Mouse (Mus musculus): Measurements from ENCODE around the gene Kcnh7.
"Not testable (repeated sequence)": the region's sequence is repeated elsewhere in the genome, so short reads cannot be mapped to it uniquely, and the experiment has no call there.

Gene Kcnh7

DNA sequence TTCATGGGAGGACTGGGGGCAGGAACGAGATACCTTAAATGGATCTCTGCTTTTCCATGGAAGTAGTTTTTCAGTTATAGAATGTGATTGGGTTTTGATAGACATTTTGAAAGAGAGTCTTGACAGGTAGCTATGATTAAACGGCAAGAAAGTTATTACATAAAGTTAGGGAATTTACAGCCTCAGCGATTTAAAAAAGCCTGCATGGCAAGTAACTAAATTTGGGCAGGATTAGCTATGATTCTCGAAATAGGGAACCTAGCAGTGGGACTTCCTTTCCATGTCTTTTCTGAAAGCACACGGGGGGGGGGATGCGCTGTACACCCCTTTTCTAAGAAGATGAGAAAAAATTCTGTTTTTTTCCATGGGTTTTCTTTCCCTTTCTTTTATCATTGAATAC is 466.8 kb downstream of the Kcnh7 start:
- no peak for DNase-seq (ENCODE audit: low spot score)

GRCm38 (mm10) chr2:62715260-62715659 is 468.8 kb downstream of the Kcnh7 start:
- DNase-seq (ENCODE audit: low spot score) = no peak

DNA sequence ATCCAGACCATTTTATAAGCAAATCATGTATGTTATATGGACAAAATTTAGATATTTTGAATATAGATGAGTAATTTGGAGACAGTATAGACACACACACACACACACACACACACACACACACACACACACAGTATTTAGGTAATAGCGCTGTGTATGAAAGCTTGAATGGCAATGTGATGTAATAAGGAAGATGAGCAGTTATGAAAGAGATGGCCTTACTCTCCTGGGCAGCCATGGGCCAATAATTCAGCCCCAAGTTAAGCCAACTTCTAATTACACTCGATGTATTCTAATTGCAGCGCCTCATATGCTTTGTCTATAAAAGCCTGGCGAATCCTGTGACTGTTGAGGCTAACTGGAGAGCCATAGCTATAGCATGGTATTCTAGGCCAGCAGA is 469.7 kb downstream of the Kcnh7 start:
- not testable (repeated sequence) for DNase-seq (ENCODE audit: low spot score)

- no peak for DNase-seq (ENCODE audit: low spot score)
Measured at GRCm38 (mm10) chr2:62709633-62710032, 474.5 kb downstream of the Kcnh7 start.

GRCm38 (mm10) chr2:62706313-62706712 is 477.8 kb downstream of the Kcnh7 start:
- DNase-seq (ENCODE audit: low spot score) = no peak

DNA sequence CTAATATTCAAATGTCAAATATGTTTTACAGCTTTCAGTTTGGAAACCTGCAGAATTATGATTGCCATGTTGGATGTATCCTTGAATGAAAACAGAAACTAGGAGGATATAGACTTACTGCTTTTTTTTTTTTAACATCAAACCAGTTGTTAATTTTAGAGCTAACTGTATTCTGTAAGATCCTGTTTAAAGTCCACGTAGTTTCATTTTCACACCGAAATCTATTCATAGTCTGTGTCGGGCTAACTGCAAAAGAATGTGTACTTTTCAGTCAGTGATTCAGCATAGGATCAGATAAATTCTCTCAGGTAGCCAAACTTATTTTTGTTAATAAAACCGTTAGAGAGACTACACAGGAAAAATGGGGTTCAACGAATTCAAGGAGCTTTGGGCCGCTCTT is 498.2 kb downstream of the Kcnh7 start:
- DNase-seq (ENCODE audit: low spot score) = no peak

DNA sequence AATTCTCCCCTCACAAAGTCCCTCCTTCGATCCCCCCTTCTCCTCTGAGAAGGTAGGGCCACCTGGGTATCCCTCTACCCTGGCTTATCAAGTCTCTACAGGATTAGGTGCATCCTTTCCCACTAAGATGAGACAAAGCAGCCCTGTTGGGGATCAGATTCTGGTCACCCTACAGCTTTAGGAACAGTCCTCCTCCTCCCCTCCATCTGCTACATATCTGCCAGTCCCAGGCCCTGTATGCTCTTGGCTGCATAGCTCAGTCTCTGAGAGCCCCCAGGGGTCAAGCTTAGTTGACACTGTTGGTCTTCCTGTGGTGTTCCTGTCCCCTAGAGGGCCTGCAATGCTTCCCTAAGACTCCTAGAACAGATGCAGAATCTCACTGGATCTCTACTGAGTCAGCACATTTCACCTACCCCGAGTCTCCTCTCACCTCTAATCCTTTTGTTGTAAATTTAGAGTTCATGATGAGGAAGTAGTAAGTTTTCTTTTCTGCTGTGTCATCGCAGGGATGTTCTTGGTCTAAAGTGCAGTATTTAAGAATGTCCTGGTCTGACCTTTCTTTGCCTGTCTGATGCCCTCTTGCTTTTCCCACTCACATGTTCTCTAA is 499.0 kb downstream of the Kcnh7 start:
- no peak for DNase-seq (ENCODE audit: low spot score)

DNA sequence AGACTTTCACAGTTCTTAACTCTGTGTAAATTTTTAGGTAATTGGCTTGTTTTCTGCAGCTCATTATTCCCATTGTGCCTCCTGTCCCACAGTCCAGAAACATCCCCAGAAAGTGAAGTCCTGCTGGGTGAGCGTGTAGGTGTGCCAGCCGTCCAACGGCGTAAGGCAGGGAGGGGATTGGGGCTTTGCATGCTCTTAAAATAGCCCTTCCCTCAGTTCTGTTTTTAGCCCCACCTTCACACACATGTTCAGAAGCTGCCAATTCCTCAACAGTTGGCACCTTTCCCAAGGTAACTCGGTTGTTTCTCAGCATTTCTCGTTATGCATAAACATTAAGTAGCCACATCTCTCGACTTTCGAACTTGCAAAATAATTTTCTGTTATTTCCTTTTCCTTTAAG is 502.4 kb downstream of the Kcnh7 start:
- peak; percentile 21 for DNase-seq (ENCODE audit: low spot score)

DNA sequence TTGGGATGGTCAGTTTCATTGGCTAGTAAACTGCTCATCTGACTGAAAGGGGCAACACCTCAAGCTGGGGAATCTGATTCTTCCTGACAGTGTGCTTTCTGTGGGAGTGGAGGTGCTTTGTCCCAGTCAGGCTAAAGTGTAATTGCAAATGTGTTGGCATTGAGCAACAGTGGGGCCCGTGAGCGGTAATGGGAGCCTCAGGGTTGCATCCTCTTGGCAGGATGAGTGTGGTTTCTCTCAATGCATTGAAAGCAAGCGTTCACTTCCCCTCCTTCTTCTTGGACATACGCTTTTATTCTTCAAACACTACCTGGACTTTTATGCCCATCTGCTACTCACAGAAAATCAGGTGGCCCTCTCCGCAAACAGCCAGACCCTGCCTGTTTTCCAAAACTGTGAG is 511.3 kb downstream of the Kcnh7 start:
- no peak for DNase-seq (ENCODE audit: low spot score)

- no peak for DNase-seq (ENCODE audit: low spot score)
Measured at GRCm38 (mm10) chr2:62670767-62671166, 513.3 kb downstream of the Kcnh7 start.

DNA sequence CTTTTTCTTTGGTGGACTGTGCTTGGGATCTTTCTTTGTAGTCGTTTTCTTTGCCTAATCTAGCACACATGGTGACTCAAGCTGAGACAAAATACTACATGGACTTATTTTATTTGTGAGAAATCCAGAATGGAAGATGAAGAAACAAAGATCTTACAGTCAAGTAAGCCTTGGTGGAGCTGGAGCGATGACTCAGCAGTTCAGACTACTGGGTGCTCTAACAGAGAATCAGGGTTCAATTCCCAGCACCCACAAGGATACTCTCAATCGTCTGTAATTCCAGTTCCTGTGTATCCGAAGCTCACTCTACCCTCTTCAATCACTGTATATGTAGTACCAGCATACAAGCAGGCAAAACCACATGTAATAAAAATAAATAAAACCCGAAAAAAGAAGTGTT is 513.8 kb downstream of the Kcnh7 start:
- DNase-seq (ENCODE audit: low spot score) = no peak

GRCm38 (mm10) chr2:62669848-62670247 is 514.2 kb downstream of the Kcnh7 start:
- no peak for DNase-seq (ENCODE audit: low spot score)

DNA sequence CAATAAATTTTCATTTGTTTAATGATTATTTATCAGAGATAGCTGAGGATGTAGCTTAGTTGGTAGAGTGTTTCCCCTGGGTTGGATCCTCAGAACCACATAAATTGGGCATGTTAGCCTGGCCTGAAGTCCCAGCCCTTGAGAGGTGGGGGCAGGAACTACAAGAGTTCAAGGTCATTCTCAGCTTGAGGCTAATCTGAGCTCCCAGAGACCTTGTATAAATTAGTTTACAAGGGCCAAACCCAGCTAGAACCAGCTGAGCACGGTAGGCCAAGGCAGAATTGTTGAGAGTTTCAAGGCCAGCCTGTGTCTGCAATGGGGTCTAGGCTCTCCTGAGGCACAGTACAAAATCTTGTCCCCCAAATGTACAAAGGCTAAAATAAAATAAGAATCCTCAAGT is 518.6 kb downstream of the Kcnh7 start:
- no peak for DNase-seq (ENCODE audit: low spot score)

GRCm38 (mm10) chr2:62664839-62665238 is 519.2 kb downstream of the Kcnh7 start:
- DNase-seq (ENCODE audit: low spot score) = no peak

- peak; percentile 88 for DNase-seq (ENCODE audit: low spot score)
Measured at GRCm38 (mm10) chr2:62664135-62664670, 519.9 kb downstream of the Kcnh7 start, which contains the start of gene Gca. Gca (plus strand) TSS chr2:62664285.

DNA sequence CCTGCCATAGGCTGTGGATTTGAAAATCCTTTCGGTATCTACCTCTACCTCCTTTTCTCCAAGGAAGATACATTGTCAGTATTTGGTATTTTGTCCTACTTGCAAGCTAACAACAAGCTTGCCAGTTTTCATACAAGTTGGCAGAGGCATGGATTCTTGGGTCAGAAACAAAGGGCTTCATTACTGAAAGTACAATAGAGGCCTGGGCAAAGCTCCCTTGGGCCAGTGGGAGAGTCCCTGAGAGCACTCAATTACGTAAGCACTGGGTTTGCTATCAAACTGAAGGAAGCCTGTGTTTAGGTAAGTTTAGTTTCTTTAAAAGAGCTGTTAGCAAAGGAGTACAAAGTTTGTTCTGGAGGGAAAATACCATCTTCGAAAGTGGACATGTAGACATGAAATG is 521.5 kb downstream of the Kcnh7 start:
- peak; percentile 43 for DNase-seq (ENCODE audit: low spot score)

DNA sequence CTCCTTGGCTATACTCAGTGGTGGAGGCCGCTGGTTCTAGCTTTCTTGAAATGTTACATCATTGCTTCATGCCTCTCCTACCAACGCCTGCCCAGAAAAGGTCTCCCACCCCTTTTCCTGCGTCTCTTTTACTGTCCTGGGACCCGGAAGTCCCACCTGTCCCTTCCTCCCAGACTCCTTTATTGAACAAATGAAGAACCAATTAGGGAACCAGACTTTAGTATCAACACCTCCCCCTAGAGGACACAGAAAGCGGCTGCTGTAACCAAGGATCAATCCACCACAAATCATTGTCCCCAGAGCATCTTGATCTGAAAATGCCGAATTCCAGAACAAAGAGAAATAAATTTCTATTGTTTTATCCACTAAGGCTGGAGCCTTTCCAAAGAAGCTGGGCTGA is 523.5 kb downstream of the Kcnh7 start:
- no peak for DNase-seq (ENCODE audit: low spot score)

GRCm38 (mm10) chr2:62656072-62656471 is 528.0 kb downstream of the Kcnh7 start:
- DNase-seq (ENCODE audit: low spot score) = no peak

- peak; percentile 85 for DNase-seq (ENCODE audit: low spot score)
Measured at GRCm38 (mm10) chr2:62654519-62655338, 529.4 kb downstream of the Kcnh7 start.

DNA sequence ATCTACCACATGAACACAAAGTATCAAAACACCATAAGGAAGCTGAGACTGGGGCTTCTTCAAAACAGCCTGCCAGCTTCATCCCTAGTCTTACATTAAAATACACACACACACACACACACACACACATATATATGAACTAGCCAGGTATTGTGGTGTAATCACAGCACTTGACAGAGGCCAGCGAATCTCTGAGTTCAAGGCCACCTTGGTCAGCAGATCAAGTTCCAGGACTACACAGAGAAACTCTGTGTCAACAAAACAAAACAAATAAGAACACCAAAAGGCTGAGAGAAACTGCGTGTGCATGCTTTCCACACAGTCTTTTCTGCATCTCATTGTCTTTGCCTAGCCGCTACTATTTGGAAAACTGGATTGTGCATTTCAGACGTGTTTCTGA is 531.6 kb downstream of the Kcnh7 start:
- DNase-seq (ENCODE audit: low spot score) = no peak

DNA sequence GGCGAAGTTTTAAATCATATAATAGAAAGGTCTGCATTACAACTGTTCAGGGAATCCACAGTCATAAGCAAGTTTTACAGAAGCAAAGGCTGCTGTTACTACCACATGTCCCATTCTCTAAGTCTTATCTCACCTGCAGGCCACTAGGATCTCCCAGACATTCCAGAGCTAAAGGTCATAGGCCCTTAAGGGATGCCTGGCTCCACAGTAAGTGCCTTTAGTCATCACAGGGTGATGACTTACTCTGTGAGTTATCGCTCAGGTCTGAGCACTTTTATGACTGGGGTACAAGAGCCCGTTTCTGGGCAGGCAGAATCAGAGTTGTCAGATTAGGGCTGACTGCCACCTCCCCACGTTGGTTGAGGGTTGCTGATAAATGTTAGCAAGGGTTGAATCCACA is 532.2 kb downstream of the Kcnh7 start:
- DNase-seq (ENCODE audit: low spot score) = no peak

- DNase-seq (ENCODE audit: low spot score) = no peak
Measured at GRCm38 (mm10) chr2:62646671-62647289, 537.3 kb downstream of the Kcnh7 start.

Measured in layer of hippocampus, adult 11-12 months (tissue).